Mouse (Mus musculus) neural tube, embryonic 12.5 days (tissue): Measurements from ENCODE around the gene Mylip. TPM values are rescaled to one million over a fixed set of nuclear protein-coding genes. Genes with fewer than 3 reads are reported as not detected.

ENCODE experiments used
- polyA plus RNA-seq: library from polyadenylated mRNA; unstranded; fragments of >200 nt; fragmentation: Nextera tagmentation; extraction: Ambion mirVana; gene quantifications from 2 replicates; pipeline ENCODE4 v1.2.1, GENCODE M21; 2016

Gene Mylip
- polyA plus RNA-seq, 1 experiment from 2014 or later, result 11.6 TPM

Other genes with a start within 250 kb of the Mylip start
- 22.0 and 24.9 TPM in 2 replicates for gene Gmpr, start 117.7 kb downstream of the Mylip start, polyA plus RNA-seq